Mouse (Mus musculus) hindbrain, postnatal 0 days (tissue): ENCODE measurements around the gene Rsph3a. TPM values are rescaled to one million over a fixed set of nuclear protein-coding genes. Genes with fewer than 3 reads are reported as not detected.

Experiments
- ATAC-seq: fragments of 200-750 bp; cut with Nextera tagmentation; 2 replicates; pipeline ENCODE4 v1.8.0; 2017; ENCODE audit warnings: mild to moderate bottlenecking, moderate TSS enrichment, moderate library complexity
- DNase-seq: peaks from one replicate; pipeline ENCODE4 v3.0.0-alpha.2; 2015; ENCODE audit warnings: low spot score
- H3K27ac ChIP-seq: fragments of 300-500 bp; sonication (generic); 2 replicates; pipeline ENCODE4 v1.5.1; 2014; ENCODE audit warnings: mild to moderate bottlenecking
- H3K27me3 ChIP-seq: fragments of 300-500 bp; sonication (generic); 2 replicates; pipeline ENCODE4 v1.6.1; 2014; ENCODE audit warnings: low read length, mixed read lengths; ENCODE audit not compliant: insufficient read depth
- H3K36me3 ChIP-seq: fragments of 300-500 bp; sonication (generic); 2 replicates; pipeline ENCODE4 v1.6.1; 2014; ENCODE audit warnings: low read length, mixed read lengths; ENCODE audit not compliant: insufficient read depth
- H3K4me1 ChIP-seq: fragments of 300-500 bp; sonication (generic); 2 replicates; pipeline ENCODE4 v1.6.1; 2014; ENCODE audit warnings: antibody characterized with exemption, low read length, mixed read lengths; ENCODE audit not compliant: insufficient read depth
- H3K4me2 ChIP-seq: fragments of 300-500 bp; sonication (generic); 2 replicates; pipeline ENCODE4 v1.6.1; 2014; ENCODE audit warnings: low read depth, mild to moderate bottlenecking, low read length, moderate library complexity, mixed read lengths
- H3K4me3 ChIP-seq: fragments of 300-500 bp; sonication (generic); 2 replicates; pipeline ENCODE4 v1.5.1; 2014; ENCODE audit warnings: low read length
- H3K9ac ChIP-seq: fragments of 300-500 bp; sonication (generic); replicated peaks from 2 replicates; pipeline ENCODE4 v1.6.1; 2014; ENCODE audit warnings: mild to moderate bottlenecking, low read length, moderate library complexity, mixed read lengths
- H3K9me3 ChIP-seq: fragments of 300-500 bp; sonication (generic); 2 replicates; pipeline ENCODE4 v1.6.1; 2016; ENCODE audit warnings: low read length, mixed read lengths
- CTCF ChIP-seq: IDR thresholded peaks from 2 replicates; pipeline ENCODE4 v1.5.1; 2016; ENCODE audit warnings: antibody characterized with exemption, control low read depth, low read depth
- WGBS: fragments of 180-500 bp; shearing (Covaris S2); extraction: QIAGEN DNeasy Blood & Tissue Kit; methylation state at CpG from one replicate; pipeline ENCODE4 v1.1.7; 2014; 5-methylcytosine and 5-hydroxymethylcytosine counted together
- polyA plus RNA-seq: library from polyadenylated mRNA; unstranded; fragments of >200 nt; fragmentation: Nextera tagmentation; extraction: Ambion mirVana; gene quantifications from 2 replicates; pipeline ENCODE4 v1.2.1, GENCODE M21; 2015
- total RNA-seq: library from RNA; depleted of rRNA; stranded (reverse); fragments of >200 nt; gene quantifications from 2 replicates; pipeline ENCODE4 v1.2.3, GENCODE M21; 2014

The Rsph3a gene
- total and polyA plus RNA-seq, 2 experiments from 2014 or later, result 38.7 to 67.4 TPM

- no peaks in the 10 kb centered on the region for H3K9me3 ChIP-seq
- H3K9ac ChIP-seq, result no peak overlapping the region
- H3K27ac ChIP-seq, result no peak overlapping the region
- TF ChIP-seq CTCF, result no peak
- H3K27me3 ChIP-seq, result no peaks in the 10 kb centered on the region
- no peaks in the 10 kb centered on the region for H3K36me3 ChIP-seq
- no peak overlapping the region for H3K4me2 ChIP-seq
- 73% methylated on average over 2 of the region's 2 CpGs for WGBS
- no peaks in the 10 kb centered on the region for H3K4me1 ChIP-seq
- ATAC-seq (no peak), DNase-seq (no peak)
- no peak overlapping the region for H3K4me3 ChIP-seq
Measured at GRCm38 (mm10) chr17:7901536-7901935, 43.9 kb upstream of the Rsph3a start.

GRCm38 (mm10) chr17:7902362-7902761, 43.1 kb upstream of the Rsph3a start:
- 55% methylated on average over 3 of the region's 3 CpGs for WGBS
- Histone ChIP-seq H3K27me3 (no peaks in the 10 kb centered on the region), H3K4me3 (no peak overlapping the region), H3K9me3 (no peaks in the 10 kb centered on the region), H3K4me1 (no peaks in the 10 kb centered on the region), H3K27ac (no peak overlapping the region), H3K9ac (no peak overlapping the region), H3K4me2 (no peak overlapping the region), H3K36me3 (no peaks in the 10 kb centered on the region)
- TF ChIP-seq CTCF, result no peak
- DNase-seq (peak; percentile 41), ATAC-seq (no peak)

- no peak overlapping the region for H3K4me2 ChIP-seq
- no peaks in the 10 kb centered on the region for H3K4me1 ChIP-seq
- no peaks in the 10 kb centered on the region for H3K27me3 ChIP-seq
- H3K36me3 ChIP-seq, result no peaks in the 10 kb centered on the region
- no peaks in the 10 kb centered on the region for H3K9me3 ChIP-seq
- no peak for ATAC-seq
- no peak overlapping the region for H3K9ac ChIP-seq
- no peak overlapping the region for H3K27ac ChIP-seq
- no peak for DNase-seq
- TF ChIP-seq CTCF, result no peak
- H3K4me3 ChIP-seq, result no peak overlapping the region
- WGBS, result 39% methylated on average over 2 of the region's 2 CpGs
Measured at GRCm38 (mm10) chr17:7904992-7905391, 40.4 kb upstream of the Rsph3a start.

GRCm38 (mm10) chr17:7905936-7906685, 39.3 kb upstream of the Rsph3a start:
- Histone ChIP-seq H3K9me3 (peaks cover 3% of the 10 kb centered on the region; the same call in 1 of the 2 replicates), H3K4me3 (no peak overlapping the region), H3K36me3 (no peaks in the 10 kb centered on the region), H3K27me3 (no peaks in the 10 kb centered on the region), H3K4me1 (no peaks in the 10 kb centered on the region), H3K9ac (no peak overlapping the region), H3K27ac (no peak overlapping the region), H3K4me2 (no peak overlapping the region)
- ATAC-seq (no peak), DNase-seq (no peak)
- 46% methylated on average over 4 of the region's 4 CpGs for WGBS
- TF ChIP-seq CTCF, result no peak

GRCm38 (mm10) chr17:7914596-7915227, 30.7 kb upstream of the Rsph3a start:
- H3K4me3 ChIP-seq, result no peak overlapping the region
- no peak for TF ChIP-seq CTCF
- no peak overlapping the region for H3K4me2 ChIP-seq
- H3K27me3 ChIP-seq, result no peaks in the 10 kb centered on the region
- no peaks in the 10 kb centered on the region for H3K4me1 ChIP-seq
- H3K27ac ChIP-seq, result no peak overlapping the region
- ATAC-seq (no peak), DNase-seq (no peak)
- 85% methylated on average over 2 of the region's 2 CpGs for WGBS
- H3K9me3 ChIP-seq, result peaks cover 5% of the 10 kb centered on the region; the same call in 1 of the 2 replicates
- no peaks in the 10 kb centered on the region for H3K36me3 ChIP-seq
- no peak overlapping the region for H3K9ac ChIP-seq

GRCm38 (mm10) chr17:7915791-7916190, 29.6 kb upstream of the Rsph3a start:
- WGBS, result 82% methylated on average over 9 of the region's 9 CpGs
- peaks cover 5% of the 10 kb centered on the region; the same call in 1 of the 2 replicates for H3K9me3 ChIP-seq
- no peaks in the 10 kb centered on the region for H3K4me1 ChIP-seq
- H3K4me3 ChIP-seq, result no peak overlapping the region
- ATAC-seq, result no peak
- no peaks in the 10 kb centered on the region for H3K36me3 ChIP-seq
- no peak for DNase-seq
- TF ChIP-seq CTCF, result no peak
- no peak overlapping the region for H3K4me2 ChIP-seq
- H3K27ac ChIP-seq, result no peak overlapping the region
- no peak overlapping the region for H3K9ac ChIP-seq
- no peaks in the 10 kb centered on the region for H3K27me3 ChIP-seq
